Mouse (Mus musculus): ENCODE measurements at regions not wholly inside any gene's neighbourhood (a gene's known extent, or its start where the extent isn't known, plus 50 kb on each side); places are given as distances from the start of the nearest gene placed in this dataset.

- TF ChIP-seq CTCF (IDR thresholded peaks at IDR 0.05; ENCODE audit: low read depth) (no peak), EP300 (optimal IDR thresholded peaks at IDR 0.05) (no peak)
Observed at GRCm38 (mm10) chr5:102267150-102267549, 197.4 kb upstream of the Wdfy3 start.
